Mouse (Mus musculus) cerebellum, adult 11-12 months (tissue): Measurements from ENCODE around the gene Cdv3.
A peak's percentile ranks its signal among the peaks of the same experiment; 100 is the strongest.

Experiments
- DNase-seq: peaks from one replicate; pipeline ENCODE4 v3.0.0; 2022

The Cdv3 gene

GRCm38 (mm10) chr9:103365290-103366247 lies at the start of gene Cdv3:
Gene Cdv3 (minus strand): TSS chr9:103365840.
- peak; percentile 100 for DNase-seq

- no peak for DNase-seq
Observed at GRCm38 (mm10) chr9:103413457-103413856, 47.8 kb upstream of the Cdv3 start.

- no peak for DNase-seq
Observed at GRCm38 (mm10) chr9:103409119-103409518, 43.5 kb upstream of the Cdv3 start.

GRCm38 (mm10) chr9:103408136-103408777 lies 42.6 kb upstream of the Cdv3 start:
- DNase-seq, result no peak

DNA sequence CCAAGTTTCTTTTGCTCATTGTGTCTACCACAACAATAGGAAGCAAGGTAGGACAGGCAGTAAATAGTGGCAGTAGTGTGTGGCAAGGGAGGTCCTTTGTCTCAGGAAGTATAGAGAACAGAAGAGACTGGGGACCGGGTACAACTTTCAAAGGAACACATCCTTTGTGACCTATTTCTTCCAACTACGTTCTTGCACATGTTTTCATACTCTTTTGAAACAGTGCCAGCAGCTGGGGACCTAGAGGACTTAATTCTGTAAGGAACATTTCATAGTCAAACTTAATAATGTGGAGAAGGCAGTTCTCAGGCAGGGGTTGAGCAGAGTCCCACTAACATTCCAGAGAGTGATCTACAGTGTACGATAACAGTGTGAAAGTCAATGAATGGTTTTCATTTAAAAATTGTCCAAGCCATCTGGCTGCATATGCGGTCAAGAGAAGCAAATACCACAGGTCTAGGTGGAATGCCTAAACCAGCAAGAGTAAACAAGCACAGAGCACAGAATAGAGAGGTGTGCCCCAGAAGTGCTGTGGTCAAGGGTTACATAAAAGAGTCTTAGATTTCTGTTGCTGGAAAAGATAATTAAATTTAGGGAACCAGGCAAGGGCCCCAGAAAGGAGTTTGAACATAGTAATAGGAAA lies 37.8 kb upstream of the Cdv3 start:
- no peak for DNase-seq

DNA sequence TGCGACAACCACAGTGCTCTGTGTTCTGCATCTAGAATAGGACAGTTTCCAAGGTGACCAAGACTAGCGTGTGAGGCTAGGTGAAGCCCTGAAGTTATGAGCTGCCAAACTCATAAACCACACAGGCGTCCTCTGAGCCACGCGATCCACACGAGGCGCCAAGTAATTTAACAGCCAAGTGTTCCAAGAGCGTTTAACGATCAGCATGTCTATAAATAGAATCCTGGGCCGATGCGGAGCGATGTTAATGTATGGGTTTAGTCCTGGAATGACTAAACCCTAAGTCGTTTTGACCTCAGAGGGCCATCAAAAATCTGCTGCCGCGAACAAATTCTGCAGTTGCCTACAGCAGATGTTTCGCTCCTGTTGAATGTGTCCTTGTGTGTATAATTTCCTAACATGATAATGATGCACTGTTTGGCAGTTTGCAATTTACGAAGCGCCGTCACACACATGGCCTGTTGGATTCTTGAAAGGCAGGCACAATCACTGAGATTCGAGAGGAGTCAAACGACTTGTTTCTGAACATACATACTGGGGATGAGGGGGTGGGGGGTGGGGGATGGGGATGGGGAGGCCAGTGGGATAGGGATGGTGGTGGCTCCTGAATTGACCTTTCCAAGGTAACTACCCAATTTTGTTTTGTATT lies 33.0 kb upstream of the Cdv3 start:
- DNase-seq, result no peak

- no peak for DNase-seq
Observed at GRCm38 (mm10) chr9:103393256-103393655, 27.6 kb upstream of the Cdv3 start.

DNA sequence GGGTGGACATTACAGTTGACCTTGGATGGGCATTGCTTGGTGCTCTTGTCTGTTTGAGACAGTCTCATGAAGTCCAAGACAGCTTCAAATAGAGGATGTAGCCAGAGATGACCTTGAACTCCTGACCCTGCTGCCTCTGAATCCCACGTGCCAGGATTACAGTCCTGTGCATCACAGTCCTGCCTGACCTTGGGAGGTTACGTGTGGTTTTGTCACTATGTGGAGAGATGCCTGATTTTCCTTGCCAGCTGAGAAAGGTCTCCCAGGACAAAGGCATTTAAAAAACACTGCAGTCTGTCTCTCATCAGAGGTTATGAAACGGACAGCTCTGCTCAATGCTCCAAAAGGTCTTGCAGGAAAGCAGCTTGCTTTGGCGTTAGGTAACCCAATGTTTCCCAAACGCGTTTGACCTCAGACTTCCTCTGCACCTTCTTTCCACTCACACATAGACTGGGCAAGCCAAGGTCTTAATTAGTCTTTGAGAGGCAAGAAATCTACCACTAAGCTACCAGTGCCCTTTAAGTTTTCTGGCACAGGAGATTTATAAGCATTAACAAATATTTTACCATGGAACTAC lies 26.2 kb upstream of the Cdv3 start:
- DNase-seq, result no peak

DNA sequence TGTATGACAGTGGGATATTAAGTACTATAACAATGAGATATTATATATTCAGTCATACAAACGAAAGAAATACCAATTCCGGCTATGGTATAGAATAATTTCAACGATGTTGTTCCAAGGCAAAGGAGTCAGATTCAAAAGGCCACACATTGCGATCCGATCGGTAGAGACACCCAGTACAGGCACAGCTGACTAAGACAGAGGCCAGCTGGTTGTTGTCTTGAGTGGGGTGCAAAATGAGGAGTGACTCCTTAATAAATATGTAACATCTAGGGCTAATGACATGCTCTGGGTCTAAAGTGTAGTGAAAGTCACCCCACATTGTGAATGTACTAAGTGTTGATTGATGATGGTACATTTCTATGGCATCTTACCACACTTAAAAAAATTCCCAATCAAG lies 23.6 kb upstream of the Cdv3 start:
- DNase-seq, result no peak

GRCm38 (mm10) chr9:103387011-103387653 lies 21.5 kb upstream of the Cdv3 start:
- DNase-seq, result no peak

DNA sequence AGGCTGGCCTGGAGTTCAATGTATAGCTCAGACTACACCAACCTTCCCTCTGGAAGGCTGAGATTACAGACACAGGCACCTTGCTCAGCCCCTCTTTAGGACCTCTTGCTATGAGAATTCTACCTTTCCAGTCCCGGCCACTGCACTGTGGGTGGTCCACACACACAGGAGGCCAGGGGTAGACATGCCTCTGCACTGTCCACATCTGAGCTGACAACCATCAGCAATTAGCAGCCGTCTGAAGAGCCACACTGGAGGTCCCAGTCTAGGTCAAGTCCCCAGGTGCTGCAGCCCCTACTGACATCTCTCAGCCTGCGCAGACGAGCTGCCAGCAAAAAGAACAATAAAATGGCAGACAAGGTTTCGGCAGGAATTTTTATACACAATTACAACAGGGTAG lies 20.9 kb upstream of the Cdv3 start:
- DNase-seq, result no peak

DNA sequence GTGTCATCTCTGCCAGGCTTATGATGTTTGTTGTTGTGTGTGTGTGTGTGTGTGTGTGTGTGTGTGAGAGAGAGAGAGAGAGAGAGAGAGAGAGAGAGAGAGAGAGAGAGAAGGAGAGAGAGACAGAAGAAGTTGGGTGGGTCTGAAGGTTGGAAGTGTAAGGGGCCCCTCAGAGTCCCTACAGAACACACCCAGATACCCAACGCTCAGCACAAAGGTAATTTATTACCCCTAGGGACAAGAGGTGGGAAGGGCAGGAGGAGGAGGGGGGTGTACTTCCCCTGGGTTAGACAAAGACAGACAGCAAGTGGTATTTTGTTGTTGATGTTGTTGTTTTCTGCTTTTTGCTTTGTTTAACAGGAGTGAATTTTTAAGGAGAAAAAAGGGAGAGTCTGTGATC lies 20.0 kb upstream of the Cdv3 start:
- DNase-seq, result no peak

GRCm38 (mm10) chr9:103384141-103384796 lies 18.6 kb upstream of the Cdv3 start:
- no peak for DNase-seq

DNA sequence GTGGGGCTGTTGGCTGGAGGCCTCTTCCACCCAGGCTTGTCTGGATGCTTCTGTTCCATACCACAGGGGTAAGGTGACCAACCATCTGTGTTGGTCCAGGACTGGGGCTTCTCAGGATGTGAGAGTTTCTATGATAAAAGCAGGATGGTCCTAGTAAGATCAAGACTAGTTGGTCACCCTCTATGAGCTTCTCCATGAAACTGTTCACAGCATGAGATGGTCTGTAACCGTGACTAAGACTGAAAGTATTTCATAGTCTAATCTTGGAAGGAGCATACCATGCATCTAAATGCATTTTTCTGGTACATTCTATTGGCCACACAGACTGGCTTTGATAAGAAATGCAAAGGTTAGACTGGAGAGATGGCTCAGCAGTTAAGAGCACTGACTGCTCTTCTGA lies 17.9 kb upstream of the Cdv3 start:
- DNase-seq, result no peak

GRCm38 (mm10) chr9:103382989-103383388 lies 17.3 kb upstream of the Cdv3 start:
- DNase-seq, result no peak

- no peak for DNase-seq
Observed at GRCm38 (mm10) chr9:103380566-103380965, 14.9 kb upstream of the Cdv3 start.

- DNase-seq, result no peak
Observed at GRCm38 (mm10) chr9:103379199-103379598, 13.6 kb upstream of the Cdv3 start.

DNA sequence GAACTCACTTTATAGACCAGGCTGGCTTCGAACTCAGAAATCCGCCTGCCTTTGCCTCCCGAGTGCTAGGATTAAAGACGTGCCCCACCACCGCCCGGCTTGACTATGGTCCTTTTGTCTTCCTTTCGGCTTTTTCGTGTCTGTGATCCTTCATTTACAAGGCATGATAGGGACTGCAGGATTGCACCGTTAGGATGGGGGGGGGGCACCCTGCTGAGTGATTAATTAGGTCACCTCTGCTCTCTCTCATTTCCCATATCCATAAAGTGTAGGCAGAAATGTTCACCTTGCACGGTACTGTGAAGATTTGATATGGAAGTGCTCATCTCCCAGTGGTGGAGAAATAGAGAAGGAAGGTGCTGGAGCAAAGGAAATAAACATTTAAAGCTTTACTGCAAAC lies 13.0 kb upstream of the Cdv3 start:
- DNase-seq, result no peak

GRCm38 (mm10) chr9:103376346-103377320 lies 11.0 kb upstream of the Cdv3 start:
- DNase-seq, result no peak

DNA sequence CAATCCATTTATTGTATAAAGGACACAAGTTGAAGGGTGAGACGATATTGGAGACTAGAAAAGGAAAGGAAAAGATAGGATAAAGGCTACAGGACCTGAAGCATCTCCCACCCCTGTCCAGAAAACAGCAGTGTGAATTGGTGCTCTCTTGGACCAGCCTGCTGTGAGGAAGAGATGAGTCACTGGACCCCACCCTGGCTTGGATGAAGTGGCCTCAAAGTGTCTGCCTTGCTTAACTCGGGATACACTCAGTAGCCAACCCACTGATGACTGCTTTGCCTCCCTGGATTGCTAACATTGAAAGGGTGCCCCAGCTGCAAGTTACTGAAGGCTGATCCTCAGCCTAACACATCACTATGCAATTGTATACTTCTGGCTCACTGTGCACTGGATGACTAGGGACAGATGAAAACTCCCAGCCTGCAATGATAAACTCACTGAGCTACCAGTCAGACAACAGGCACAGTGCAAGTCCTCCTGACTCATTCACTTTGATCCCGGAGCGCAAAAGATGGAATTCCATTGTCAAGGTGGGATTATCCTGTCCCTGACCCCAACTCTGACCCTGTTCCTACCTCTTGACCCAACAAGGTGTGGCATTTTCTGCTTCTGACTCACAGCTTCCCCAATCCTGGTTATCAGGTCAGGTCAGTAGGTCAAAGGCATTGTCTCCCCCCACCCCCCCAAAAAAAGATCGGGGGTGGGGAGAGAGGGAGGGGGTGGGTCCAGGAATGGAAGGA lies 6.8 kb upstream of the Cdv3 start:
- DNase-seq, result no peak
